Mouse (Mus musculus): ENCODE measurements around the gene Kat2b.

DNA sequence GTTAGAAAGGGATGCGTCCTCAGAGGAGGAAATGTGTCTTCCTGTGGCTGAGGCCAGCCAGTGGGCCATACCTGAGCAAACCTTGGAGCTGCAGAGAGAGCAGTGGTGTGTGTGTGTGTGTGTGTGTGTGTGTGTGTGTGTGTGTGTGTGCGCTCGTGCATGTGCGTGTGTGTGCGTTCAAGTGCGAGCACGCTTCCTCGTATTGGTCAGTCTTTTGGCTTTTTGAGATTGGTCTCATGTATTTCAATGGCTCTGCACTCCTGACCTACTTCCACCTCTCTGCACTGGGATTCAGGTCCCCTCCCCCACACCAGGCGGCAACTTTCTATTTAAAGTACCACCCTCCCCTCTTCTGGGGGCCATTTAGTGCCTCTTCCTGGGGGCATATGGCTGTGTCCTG, 12.1 kb downstream of the Kat2b start:
- TF ChIP-seq CTCF (IDR thresholded peaks at IDR 0.05; ENCODE audit: low read depth, low read length): no peak
- no peak for TF ChIP-seq GATA2 (IDR thresholded peaks at IDR 0.05; ENCODE audit: borderline replicate concordance, low read depth, low read length)
- no peak for TF ChIP-seq GATA1 (IDR thresholded peaks at IDR 0.05; ENCODE audit: borderline replicate concordance, low read length)
